Mouse (Mus musculus) liver, adult 2 months (tissue): Measurements from ENCODE around the gene Gucy1a1. TPM values are rescaled to one million over a fixed set of nuclear protein-coding genes. Genes with fewer than 3 reads are reported as not detected.

Source experiments
- DNase-seq: peaks from one replicate; pipeline ENCODE4 v3.0.0-alpha.2; 2011; ENCODE audit warnings: low read depth, low spot score; ENCODE audit errors: extremely low read depth
- H3K27ac ChIP-seq: fragments of 200-500 bp; replicated peaks from 2 replicates; pipeline ENCODE4 v1.5.1; 2012; ENCODE audit warnings: low read depth, mild to moderate bottlenecking, control low read depth, inconsistent platforms, low read length; ENCODE audit not compliant: insufficient read depth
- H3K27me3 ChIP-seq: fragments of 200-500 bp; 2 replicates; pipeline ENCODE4 v1.6.1; 2012; ENCODE audit warnings: mild to moderate bottlenecking, moderate library complexity, low read length, inconsistent platforms; ENCODE audit not compliant: control insufficient read depth, insufficient read depth
- H3K36me3 ChIP-seq: fragments of 200-500 bp; 2 replicates; pipeline ENCODE4 v1.6.1; 2012; ENCODE audit warnings: low read length, inconsistent platforms; ENCODE audit not compliant: control insufficient read depth, insufficient read depth
- H3K4me1 ChIP-seq: fragments of 200-500 bp; 2 replicates; pipeline ENCODE4 v1.6.1; 2011; ENCODE audit warnings: low read length; ENCODE audit not compliant: control insufficient read depth, insufficient read depth
- H3K4me3 ChIP-seq: fragments of 200-500 bp; 2 replicates; pipeline ENCODE4 v1.5.1; 2011; ENCODE audit warnings: low read depth, mild to moderate bottlenecking, control low read depth, low read length, moderate library complexity; ENCODE audit not compliant: insufficient read depth
- H3K79me2 ChIP-seq: fragments of 200-500 bp; 2 replicates; pipeline ENCODE4 v1.6.1; 2012; ENCODE audit warnings: inconsistent platforms, mild to moderate bottlenecking, low read length, moderate library complexity; ENCODE audit not compliant: control insufficient read depth, insufficient read depth
- H3K9ac ChIP-seq: fragments of 200-500 bp; 2 replicates; pipeline ENCODE4 v1.6.1; 2012; ENCODE audit warnings: low read depth, mild to moderate bottlenecking, control low read depth, inconsistent platforms, low read length
- CTCF ChIP-seq: fragments of 200-500 bp; IDR thresholded peaks from 2 replicates; pipeline ENCODE4 v1.5.1; 2011; ENCODE audit warnings: low read depth, low read length, control low read depth
- POLR2A ChIP-seq: fragments of 200-500 bp; IDR thresholded peaks from 2 replicates; pipeline ENCODE4 v1.6.1; 2011; ENCODE audit warnings: low read length, control low read depth; ENCODE audit not compliant: insufficient read depth; ENCODE audit errors: extremely low read depth
- WGBS: fragments of 180-500 bp; shearing (Covaris S2); methylation state at CpG from one replicate; pipeline ENCODE4 v1.1.7; 2018; 5-methylcytosine and 5-hydroxymethylcytosine counted together
- polyA plus RNA-seq: library from polyadenylated mRNA; depleted of rRNA; stranded (reverse); fragments of >200 nt; gene quantifications from 2 replicates; pipeline ENCODE4 v1.2.3, GENCODE M21; 2012
- total RNA-seq: library from RNA; depleted of rRNA; stranded (reverse); fragments of >200 nt; gene quantifications from 2 replicates; pipeline ENCODE4 v1.2.3, GENCODE M21; 2014

Gucy1a1 gene
- total and polyA plus RNA-seq, 2 experiments, result 2.7 to 4.6 TPM

DNA sequence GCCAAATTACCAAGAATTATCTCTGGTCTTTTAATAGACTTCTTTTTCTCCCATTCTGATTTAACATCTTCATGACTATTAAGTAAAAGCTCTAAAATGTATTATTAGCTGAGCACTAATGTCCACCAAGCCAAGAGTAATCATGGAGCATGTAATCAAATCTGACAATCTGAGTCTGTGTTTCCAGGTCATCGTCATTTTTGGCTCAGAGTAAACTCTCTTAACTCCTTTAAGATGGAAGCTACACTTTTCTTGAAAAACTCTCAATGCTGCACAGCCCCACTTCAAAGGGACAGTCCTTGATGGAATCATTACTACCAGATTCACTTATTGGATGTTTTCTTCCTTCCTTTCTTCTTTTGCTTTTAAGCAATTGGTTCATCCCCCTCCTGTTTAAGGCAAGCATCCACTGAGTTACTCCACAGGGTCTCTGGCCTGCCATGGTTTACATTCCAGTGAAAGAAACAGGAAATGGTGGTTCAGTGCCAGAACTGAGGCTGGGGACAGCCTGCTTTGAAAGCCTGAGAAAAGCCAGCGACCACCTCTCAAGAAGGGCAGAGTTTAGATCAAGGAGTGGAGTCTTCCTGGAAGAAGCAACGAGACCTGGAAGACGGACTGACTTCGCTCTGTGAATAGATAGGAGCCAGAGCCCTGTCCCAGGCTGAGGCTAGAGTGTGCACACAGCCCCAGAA is 91.2 kb downstream of the Gucy1a1 start:
- Histone ChIP-seq H3K4me1 (no peaks in the 10 kb centered on the region), H3K27ac (0 out of 2 replicates have a peak overlapping the region, but pooled peaks have one; percentile 7), H3K27me3 (no peaks in the 10 kb centered on the region), H3K79me2 (no peaks in the 10 kb centered on the region), H3K4me3 (no peak overlapping the region), H3K9ac (no peak overlapping the region), H3K36me3 (no peaks in the 10 kb centered on the region)
- peak; percentile 26 for DNase-seq
- 64% methylated on average over 5 of the region's 5 CpGs for WGBS
- no peak for TF ChIP-seq CTCF
- TF ChIP-seq POLR2A, result no peak

DNA sequence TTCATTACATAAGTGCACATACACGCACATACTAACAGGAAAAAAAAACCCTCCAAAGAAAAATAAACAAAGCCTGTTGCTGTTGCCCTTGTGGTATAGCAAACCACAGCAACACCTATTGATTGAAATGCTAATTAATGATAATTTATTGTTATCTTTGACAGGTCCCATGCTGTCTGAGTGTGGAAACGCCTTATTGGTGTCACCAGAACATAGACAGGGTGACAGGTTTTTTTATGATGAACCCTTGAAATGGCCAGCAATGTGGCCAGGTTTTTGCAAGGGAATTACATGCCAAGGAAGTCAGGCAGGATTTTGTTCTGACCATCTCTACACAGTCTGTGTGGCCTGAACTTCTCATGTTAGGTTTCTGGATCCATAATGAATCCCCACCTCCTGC is 93.6 kb downstream of the Gucy1a1 start:
- 78% methylated on average over 2 of the region's 2 CpGs for WGBS
- H3K4me3 ChIP-seq, result no peak overlapping the region
- no peaks in the 10 kb centered on the region for H3K36me3 ChIP-seq
- H3K9ac ChIP-seq, result no peak overlapping the region
- no peak for TF ChIP-seq POLR2A
- TF ChIP-seq CTCF, result no peak
- no peaks in the 10 kb centered on the region for H3K79me2 ChIP-seq
- no peak for DNase-seq
- no peak overlapping the region for H3K27ac ChIP-seq
- no peaks in the 10 kb centered on the region for H3K27me3 ChIP-seq
- H3K4me1 ChIP-seq, result no peaks in the 10 kb centered on the region

DNA sequence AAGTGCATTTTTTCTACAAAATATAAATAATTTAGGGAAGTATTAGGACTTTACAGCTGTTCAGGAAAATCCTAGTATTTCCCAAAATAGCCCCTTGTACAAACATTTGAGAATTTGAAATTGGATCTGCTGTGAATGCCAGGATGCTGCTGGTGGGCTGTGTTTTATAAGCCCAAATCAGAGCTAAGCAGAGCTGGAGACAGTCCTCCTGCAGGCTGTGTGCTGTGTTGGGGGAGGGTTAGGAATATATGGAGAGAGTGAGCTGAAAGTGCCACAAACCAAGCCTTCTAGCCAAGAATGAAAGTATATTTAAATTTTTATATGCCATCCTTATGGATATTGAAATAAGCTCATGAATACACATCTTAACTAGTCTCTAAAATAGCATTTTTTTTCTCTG is 94.1 kb downstream of the Gucy1a1 start:
- no peak overlapping the region for H3K9ac ChIP-seq
- H3K4me3 ChIP-seq, result no peak overlapping the region
- TF ChIP-seq CTCF (no peak), POLR2A (no peak)

DNA sequence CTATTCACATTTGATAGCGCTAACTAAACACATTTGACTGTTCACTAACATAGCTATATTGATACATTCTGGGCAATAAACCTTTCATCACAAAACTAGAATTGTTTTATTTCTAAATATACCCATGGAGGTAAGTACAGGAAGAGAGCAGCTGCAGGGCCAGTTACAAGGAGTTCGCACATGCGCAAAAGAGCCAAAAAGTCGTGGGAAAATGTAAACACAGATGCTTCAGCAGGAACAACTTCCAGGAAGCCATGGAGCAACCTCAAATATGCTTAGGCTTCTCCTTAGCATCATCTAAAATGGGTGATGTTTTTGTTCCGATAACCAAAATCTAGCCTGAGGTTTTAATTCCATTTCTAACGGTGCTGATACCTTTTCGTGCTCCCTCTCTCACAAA is 96.9 kb downstream of the Gucy1a1 start:
- Histone ChIP-seq H3K79me2 (no peaks in the 10 kb centered on the region), H3K9ac (no peak overlapping the region), H3K4me1 (no peaks in the 10 kb centered on the region; the same call in 1 of the 2 replicates), H3K36me3 (no peaks in the 10 kb centered on the region), H3K27ac (no peak overlapping the region), H3K27me3 (no peaks in the 10 kb centered on the region), H3K4me3 (no peak overlapping the region)
- WGBS, result 63% methylated on average over 7 of the region's 7 CpGs
- no peak for TF ChIP-seq CTCF
- no peak for TF ChIP-seq POLR2A
- DNase-seq, result no peak

More for the DNA sequence above, 94.1 kb downstream of the Gucy1a1 start:
- H3K27ac ChIP-seq, result no peak overlapping the region
- no peaks in the 10 kb centered on the region for H3K27me3 ChIP-seq
- H3K79me2 ChIP-seq, result no peaks in the 10 kb centered on the region
- H3K36me3 ChIP-seq, result no peaks in the 10 kb centered on the region
- DNase-seq, result no peak
- H3K4me1 ChIP-seq, result no peaks in the 10 kb centered on the region

DNA sequence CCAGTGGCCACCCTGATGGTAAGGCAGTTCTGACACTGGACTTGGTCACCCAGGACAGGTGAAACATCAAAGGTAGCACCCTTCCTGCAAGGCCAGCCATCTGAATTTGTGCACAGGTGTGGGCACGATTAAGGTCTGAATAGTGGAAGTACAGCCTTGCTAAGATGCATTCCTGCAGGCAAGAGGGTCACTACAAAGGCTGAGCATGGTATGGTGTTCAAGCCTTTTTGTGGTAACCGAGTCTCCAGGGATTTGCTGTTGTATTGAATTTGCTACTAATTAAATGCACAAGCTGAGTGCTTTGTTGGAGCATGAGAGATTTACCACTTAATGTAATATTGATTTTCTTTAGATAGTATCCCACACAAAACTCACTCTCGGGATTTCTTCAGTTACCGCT is 97.5 kb downstream of the Gucy1a1 start:
- WGBS, result 80% methylated on average over 4 of the region's 4 CpGs
- H3K27ac ChIP-seq, result no peak overlapping the region
- TF ChIP-seq CTCF (no peak), POLR2A (no peak)
- H3K4me1 ChIP-seq, result no peaks in the 10 kb centered on the region; the same call in 1 of the 2 replicates
- H3K36me3 ChIP-seq, result no peaks in the 10 kb centered on the region
- no peaks in the 10 kb centered on the region for H3K79me2 ChIP-seq
- no peak overlapping the region for H3K9ac ChIP-seq
- no peak for DNase-seq
- no peak overlapping the region for H3K4me3 ChIP-seq
- no peaks in the 10 kb centered on the region for H3K27me3 ChIP-seq

DNA sequence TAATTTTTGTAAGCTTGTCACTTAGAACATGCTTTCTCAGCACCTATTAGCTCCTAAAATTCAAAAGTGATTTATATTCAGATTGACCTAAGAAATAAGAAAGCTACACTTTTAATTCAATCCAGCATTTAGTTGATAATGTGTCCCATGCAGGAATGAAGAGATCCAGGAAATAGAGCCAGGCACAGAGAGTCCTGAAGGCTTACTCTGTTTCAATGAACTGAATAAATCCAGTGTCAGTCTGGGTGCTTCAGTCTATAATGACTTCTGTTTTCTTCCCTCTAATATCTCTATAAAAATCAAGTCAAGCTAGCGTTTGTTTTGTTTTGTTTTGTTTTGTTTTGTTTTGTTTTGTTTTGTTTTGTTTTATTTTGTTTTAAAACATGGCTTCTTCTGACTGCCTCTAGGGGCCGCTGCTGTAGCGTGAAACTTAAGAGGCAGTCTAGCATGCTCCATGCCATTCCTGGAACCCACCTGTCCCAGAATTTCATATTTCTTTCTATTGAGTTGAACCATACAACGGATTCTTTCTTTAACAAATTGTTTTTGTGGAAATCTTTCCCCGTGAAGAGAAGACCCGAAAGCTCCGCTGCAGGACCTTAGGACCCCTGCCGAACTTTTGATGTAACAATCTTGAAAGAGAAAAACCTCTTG is 98.4 kb downstream of the Gucy1a1 start:
- Histone ChIP-seq H3K79me2 (no peaks in the 10 kb centered on the region), H3K27ac (no peak overlapping the region), H3K9ac (no peak overlapping the region), H3K4me3 (no peak overlapping the region), H3K27me3 (no peaks in the 10 kb centered on the region), H3K4me1 (no peaks in the 10 kb centered on the region; the same call in 1 of the 2 replicates), H3K36me3 (no peaks in the 10 kb centered on the region)
- peak; percentile 54; the same call in 1 of the 2 replicates for TF ChIP-seq CTCF
- no peak for TF ChIP-seq POLR2A
- 30% methylated on average over 8 of the region's 8 CpGs for WGBS
- DNase-seq, result peak; percentile 50
